Mouse (Mus musculus): ENCODE measurements around the gene Gramd4.
"Not testable (repeated sequence)": the region's sequence is repeated elsewhere in the genome, so short reads cannot be mapped to it uniquely, and the experiment has no call there.

Gramd4 gene

DNA sequence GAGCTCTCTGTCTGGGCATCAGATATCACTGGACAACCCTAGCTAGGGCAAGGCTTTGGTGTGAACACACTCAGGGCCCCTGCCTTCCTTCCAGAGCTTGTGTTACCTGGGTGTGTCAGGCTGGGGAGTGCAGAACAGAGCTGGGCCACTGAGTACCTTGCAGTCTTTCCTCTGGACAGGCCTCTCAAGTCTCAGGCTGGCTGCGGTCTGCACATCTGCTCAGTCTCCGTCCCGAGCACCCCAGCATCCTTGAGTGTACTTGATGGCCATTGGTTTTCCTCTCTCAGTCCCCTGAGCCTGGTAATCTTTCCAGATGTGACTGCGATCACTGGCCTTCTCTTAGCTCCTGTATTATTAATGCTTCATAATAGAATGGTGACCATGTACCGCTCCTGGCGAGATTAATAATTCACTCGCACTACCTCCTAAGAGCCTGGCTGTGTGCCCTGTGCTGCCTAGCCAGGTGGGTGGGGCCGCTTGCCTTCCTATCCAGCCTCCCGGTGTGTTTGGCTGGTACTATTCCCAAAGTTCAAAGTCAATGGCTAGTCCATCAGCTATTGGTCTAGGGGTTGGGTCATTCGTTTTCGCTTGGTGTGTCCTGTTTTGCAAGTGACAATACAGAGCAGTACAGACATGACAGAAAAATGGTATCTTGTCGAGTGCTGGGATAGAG is 34.6 kb downstream of the Gramd4 start:
- DNase-seq: no peak

DNA sequence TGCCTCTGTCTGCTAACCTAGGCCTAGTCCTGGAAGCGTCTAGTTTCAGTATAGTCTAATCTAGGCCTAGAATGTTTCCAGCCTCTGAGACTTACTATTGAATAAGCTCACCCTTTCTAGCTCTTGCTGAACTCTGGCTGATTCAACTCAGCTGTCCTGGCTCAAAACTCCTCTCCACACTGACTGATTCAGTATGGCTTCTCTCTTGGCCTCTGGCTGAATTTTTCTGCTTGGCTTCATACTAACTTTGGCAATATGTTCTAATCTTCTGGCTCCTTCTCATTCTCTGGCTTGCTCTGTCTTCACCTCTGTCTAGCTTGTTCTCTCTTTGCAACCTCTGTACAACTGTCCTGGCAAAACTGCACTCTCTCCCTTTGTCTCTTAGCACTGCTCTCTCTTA is 35.7 kb downstream of the Gramd4 start:
- no peak for DNase-seq

DNA sequence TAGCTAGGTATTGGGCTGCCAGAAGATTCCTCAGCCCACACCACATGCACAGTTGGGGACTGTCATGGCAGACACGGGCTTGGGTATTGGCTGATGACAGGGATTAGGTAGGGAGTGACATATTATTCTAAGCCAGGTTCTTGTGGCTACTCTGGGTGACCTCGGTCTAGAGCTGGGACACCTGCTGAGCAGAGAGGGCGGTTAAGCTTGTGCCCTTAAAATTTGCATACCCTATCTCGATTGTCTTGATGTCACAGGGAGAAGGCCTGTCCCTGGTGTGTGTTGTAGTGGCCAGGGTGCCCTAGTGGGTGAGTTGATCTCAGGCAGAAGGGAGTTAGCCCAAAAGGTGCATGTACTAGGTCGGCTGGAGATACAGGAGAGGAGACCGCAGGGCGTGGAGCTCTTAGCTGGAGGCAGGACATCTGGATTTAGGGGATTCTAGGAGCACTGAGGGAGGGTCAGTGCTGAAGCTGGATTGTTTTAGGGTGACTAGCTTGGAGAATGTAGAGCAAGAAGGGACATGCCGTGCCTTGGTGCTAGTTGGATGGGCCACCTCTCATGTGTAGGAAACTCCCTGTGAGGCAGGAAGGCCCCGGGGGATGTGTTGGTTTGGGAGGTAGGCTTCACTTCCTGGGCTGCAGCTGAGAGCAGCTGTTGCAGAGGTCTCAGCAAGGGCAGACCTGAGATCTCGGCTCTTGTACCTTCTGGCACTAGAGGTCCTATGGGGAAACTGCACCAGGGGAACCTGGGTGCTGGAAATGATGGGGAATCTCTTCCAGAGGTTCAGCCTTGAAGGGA is 37.0 kb downstream of the Gramd4 start:
- peak; percentile 35 to 43 for DNase-seq

GRCm38 (mm10) chr15:86095722-86096603 is 38.5 kb downstream of the Gramd4 start:
- no peak for DNase-seq

DNA sequence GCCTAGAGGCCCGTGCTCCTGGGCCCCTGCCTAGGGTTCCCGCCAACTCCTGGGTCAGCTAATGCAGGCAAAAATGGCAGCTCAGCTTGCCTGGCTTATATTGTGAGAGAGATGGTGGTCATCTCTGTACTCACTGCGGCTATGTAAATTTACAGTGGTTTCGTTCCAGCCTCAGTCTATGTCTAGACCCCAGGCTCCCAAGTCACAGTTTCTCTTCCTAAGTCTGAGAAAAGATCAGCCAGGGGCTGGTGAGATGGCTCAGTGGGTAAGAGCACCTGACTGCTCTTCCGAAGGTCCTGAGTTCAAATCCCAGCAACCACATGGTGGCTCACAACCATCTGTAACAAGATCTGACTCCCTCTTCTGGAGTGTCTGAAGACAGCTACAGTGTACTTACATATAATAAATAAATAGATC is 39.1 kb downstream of the Gramd4 start:
- DNase-seq: not testable (repeated sequence)

DNA sequence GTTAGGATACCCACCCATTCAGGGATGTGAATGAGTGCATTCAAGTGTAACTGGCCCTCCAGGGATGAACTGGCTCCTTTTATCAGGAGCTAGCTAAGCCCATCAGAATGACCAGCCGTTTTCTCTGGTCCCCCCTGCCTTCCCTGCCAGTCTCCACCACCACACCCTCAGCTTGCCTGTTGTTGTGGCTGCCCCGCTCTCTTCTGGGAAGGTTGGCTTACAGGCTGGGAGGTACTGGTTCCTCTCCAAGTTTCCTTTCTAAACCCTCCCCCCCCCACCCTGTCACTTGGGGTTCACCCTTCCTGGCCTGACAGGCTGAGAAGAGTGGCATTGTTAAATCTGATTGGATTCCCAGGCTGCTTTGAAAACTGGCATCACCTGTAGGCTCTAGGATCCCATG is 40.4 kb downstream of the Gramd4 start:
- no peak for DNase-seq

DNA sequence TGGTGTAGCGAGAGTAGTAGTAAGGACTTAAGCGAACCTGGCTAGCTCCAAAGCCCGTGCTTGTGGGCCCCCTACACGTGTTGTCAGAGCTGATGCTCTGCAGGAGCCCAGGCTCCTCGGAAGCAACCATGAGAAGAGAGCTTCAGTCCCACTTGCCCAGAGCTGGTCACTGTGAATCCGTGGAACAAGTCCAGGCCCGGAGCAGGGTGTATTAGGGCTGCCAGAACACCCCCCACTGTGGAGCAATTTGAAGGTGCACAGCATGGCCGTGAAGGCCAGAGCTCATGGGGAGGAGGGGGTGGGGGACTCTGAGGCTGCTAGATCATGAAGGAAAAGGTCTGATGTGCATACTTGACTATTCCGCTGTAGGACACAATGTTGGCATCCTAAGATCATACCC is 44.1 kb downstream of the Gramd4 start:
- DNase-seq: no peak

GRCm38 (mm10) chr15:86102308-86102707 is 44.8 kb downstream of the Gramd4 start:
- DNase-seq: no peak

- no peak for DNase-seq
Measured at GRCm38 (mm10) chr15:86104401-86105344, 47.2 kb downstream of the Gramd4 start.

DNA sequence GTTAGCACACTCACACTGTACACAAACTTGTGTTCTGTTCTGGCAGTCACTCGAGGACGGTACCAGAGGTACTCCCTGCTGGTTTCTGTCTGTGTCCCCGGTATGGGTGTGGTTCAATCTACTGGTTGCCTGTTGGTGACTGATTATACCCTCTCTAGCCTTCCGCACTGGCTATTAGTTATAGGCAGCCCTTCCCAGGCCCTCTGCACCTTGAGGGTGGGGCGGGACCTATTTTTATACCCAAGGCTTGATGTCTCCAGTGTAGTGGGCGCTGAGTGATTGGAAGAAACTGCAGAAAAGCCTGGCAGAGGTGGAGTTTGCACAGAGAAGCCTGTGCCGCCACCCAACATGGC is 47.8 kb downstream of the Gramd4 start:
- DNase-seq: no peak

DNA sequence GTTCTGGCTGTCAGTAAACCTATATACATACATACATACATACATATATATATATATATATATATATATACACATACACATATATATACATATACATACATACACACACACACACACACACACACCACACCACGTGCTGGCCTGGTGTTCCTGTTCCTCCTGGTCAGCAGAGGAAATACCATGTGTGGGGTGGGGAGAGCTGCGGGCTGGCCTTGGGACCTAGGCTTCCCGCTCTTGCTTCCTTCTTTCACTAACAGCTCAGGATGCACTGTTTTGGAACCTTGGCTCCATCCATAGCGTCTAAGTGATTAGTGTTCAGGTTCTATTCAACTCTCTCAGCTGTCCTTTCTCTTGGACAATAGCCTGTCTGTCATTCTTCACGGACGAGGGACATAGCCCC is 48.3 kb downstream of the Gramd4 start:
- no peak for DNase-seq

- no peak for DNase-seq
Measured at GRCm38 (mm10) chr15:86107831-86108471, 50.5 kb downstream of the Gramd4 start.

GRCm38 (mm10) chr15:86109245-86109644 is 51.8 kb downstream of the Gramd4 start:
- no peak for DNase-seq

DNA sequence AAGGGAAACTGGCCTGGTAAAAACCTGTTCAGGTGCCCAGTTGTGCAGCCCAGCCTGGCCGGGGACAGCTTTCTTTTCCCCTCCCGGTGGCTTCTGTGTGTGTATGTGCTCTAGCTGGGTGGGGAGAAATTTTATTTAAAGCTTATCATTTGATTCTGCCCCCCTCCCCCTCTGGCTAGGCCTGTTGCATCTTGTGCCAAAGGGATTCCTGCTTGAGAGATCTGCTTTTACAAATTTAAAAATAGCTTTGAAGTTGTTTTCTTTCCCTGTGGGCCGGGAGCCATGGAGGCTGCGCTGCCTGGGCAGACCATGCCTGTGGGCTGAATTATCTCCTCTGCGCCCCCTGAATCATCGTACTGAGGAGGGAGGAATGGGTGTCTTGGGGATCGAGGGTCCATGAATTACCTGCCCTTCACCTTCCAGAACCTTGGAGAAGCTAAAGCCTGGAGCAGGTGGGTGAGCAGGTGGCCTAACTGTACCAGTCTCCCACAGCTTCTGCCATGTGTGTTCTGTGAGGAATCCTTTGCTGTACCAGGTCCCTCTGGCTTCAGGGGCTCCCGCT is 52.2 kb downstream of the Gramd4 start:
- DNase-seq: no peak

GRCm38 (mm10) chr15:86110361-86111103 is 53.0 kb downstream of the Gramd4 start:
- no peak for DNase-seq

DNA sequence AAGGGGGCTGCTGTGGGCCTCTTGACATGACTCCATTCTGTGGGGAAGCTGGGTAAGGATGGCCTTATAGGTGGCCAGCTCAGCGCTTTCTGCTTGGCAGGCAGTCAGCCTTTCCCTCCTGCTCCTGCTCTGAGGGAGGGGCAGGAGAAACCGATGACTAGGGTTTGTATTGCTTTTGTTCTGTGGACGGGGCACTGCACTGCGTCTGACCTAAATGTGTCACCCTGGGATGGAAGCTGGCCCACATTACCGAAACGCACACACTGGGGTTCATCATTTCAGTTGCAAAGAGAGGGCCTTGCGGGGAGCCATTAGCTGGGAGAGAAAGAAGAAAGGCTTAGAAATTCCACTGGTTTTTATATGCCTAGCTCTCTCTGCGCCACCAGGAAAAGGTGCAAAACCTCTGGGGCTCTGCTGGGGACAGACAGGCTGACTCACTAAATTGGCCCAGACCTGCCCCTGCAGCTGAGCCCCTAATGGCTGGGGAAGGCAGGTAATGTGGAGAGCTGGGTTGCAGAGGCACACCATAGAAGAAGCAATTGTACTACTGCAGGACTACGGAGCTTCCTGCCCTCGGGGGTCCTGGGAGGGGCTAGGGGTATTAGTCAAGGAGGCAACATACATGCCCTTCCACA is 55.3 kb downstream of the Gramd4 start:
- no peak for DNase-seq

GRCm38 (mm10) chr15:86113342-86113710 is 55.8 kb downstream of the Gramd4 start:
- DNase-seq: no peak

DNA sequence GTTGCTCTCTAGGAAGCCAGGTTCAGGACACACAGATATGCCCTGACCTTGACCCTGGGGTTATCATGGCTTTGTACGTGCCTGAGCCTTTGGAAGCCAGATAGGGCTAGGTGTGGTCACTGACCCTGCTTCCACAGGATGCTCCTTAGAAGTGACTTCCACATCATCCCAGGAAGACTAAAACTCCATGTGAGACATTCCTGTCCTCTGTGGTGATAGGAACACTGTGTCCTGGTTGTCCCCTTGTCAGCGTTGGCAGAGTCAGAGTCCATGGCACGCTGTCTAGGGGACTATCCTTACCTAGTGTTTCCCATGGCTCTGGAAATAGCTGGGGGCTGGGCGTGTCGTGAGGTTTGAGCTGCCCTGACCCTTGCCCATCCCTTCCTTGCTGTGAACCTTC is 58.9 kb downstream of the Gramd4 start:
- DNase-seq: no peak

DNA sequence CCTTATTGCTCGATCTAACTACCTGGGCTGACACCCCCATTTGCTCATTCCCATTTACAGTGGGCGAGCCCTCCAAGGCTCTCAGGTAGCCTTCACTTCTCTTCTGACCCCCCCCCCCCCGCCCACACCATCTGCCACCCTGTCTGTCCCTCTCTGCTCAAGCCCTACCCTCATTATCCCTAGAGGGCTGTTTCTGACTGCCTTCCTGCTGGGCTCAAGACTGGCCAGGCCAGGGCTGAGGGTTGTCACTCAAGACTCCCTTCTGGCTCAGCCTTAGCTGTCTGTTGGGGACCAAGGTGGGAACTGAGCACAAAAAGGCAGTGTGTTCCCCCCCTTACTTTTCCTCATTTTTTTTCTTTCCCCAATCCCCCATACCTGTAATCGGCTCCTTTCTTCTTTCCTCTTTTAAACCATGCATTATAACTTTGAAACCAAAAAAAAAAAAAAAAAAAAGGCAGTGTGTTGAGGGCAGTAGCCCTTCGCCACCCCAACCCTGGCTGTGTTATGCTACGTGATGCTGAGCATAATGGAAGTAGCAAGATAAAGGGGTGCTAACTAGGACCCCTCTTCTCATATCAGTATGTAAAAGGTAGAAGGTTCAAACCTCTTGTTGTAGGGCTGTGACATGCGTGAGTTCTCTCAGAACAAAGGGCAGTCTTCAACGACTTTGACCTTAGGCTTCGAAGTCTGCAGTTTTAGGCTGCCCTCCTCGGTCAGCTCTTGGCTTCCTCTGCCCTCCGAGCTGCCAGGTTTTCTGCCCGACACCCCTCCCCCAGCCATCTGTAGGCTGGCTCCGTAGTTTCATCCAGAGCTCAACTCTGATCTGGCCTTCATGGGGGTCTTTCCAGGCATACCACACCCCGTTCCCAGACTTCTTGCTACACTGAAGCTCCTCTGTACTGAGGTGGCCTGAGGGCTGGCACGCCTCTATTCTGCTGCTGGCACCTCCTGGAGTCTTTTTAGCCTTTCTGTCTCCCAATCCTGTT is 59.9 kb downstream of the Gramd4 start:
- DNase-seq: no peak

All from spleen, adult 18-20 months (tissue).